Comparison of ENCODE assay signal across 15 mouse cellular contexts in the genomic region with DNA sequence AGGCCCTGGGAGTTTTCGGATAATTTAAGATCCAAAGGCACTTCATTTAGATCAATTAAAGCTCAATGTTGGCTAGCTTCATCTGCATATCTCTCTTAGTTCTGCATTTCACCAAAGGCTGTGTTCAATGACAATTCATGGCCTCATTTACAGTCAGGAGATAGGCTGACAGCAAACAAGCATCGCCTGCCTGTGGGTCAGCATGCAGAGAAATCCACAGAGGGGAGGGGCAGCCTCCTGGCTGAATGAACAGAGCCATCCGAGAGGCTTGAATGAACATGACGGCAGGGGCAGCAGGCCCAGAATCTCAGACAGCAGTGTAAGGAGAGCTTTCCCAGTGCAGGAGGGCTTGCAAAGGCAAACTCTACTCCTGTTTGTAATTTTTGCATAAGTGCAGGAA.
DNase-seq lines count a peak whose midpoint lies in the region; ATAC-seq and TF ChIP-seq lines count a peak whose summit lies in the region.
"Had no signal": no experiment of that assay in that cellular context is flagged by ENCODE, and none has a peak within 500 bp of the region (broad histone marks: within the 10 kb centered on the region; RNA-seq: fewer than 3 reads in every experiment).

No protein-coding gene starts in this region.

- peak; percentile 77 for DNase-seq in heart, adult 11 months
- DNase-seq in layer of hippocampus, postnatal 14 days (ENCODE audit: low spot score in 2 of 2) = peak; percentile 21 to 58
- no peak for DNase-seq in layer of hippocampus, adult 8-10 months (ENCODE audit: low spot score in 2 of 2)
- peak; percentile 88 for DNase-seq in brain, embryonic 14.5 days (ENCODE audit: low read depth)
- DNase-seq in adrenal gland, postnatal 36 days = no peak
- no peak for DNase-seq in spleen, adult 18-20 months
- DNase-seq: cerebellum, adult 2 months; heart, adult 2 months; heart, postnatal 14 days; kidney, postnatal 25 days had no signal

- no peaks in the 10 kb centered on the region for H3K27me3 ChIP-seq in heart, embryonic 11.5 days (ENCODE audit: control insufficient read depth, insufficient read depth, low read length)
- H3K27me3 ChIP-seq in forebrain, embryonic 16.5 days (replicated peaks; ENCODE audit: control insufficient read depth, insufficient read depth, low read length) = no peaks in the 10 kb centered on the region
- H3K27me3 ChIP-seq: limb, embryonic 15.5 days had no signal

- no peak for TF ChIP-seq POLR2A in brain, embryonic 14.5 days (IDR thresholded peaks at IDR 0.05; ENCODE audit: borderline replicate concordance, extremely low read depth, insufficient read depth, insufficient read length, poor library complexity, severe bottlenecking)

- H3K4me1 ChIP-seq in heart, embryonic 11.5 days (ENCODE audit: control insufficient read depth, insufficient read depth, low read length) = no peaks in the 10 kb centered on the region
- H3K4me1 ChIP-seq in forebrain, embryonic 16.5 days (replicated peaks; ENCODE audit: control insufficient read depth, insufficient read depth, low read length) = peaks cover 5% of the 10 kb centered on the region; the same call in 1 of the 2 replicates
- H3K4me1 ChIP-seq: limb, embryonic 15.5 days had no signal

- no peaks in the 10 kb centered on the region for H3K36me3 ChIP-seq in heart, embryonic 11.5 days (ENCODE audit: control insufficient read depth, insufficient read depth, low read length)
- H3K36me3 ChIP-seq in forebrain, embryonic 16.5 days (ENCODE audit: control insufficient read depth, insufficient read depth) = no peaks in the 10 kb centered on the region
- H3K36me3 ChIP-seq: limb, embryonic 15.5 days had no signal

- H3K9me3 ChIP-seq in heart, embryonic 11.5 days (replicated peaks; ENCODE audit: control insufficient read depth, low read length) = no peaks in the 10 kb centered on the region
- H3K9me3 ChIP-seq in forebrain, embryonic 16.5 days (ENCODE audit: control insufficient read depth, low read length) = no peaks in the 10 kb centered on the region
- H3K9me3 ChIP-seq: limb, embryonic 15.5 days had no signal

- H3K27ac ChIP-seq in heart, embryonic 11.5 days (ENCODE audit: low read depth, low read length) = no peak overlapping the region
- H3K27ac ChIP-seq in forebrain, embryonic 16.5 days (ENCODE audit: low read length) = no peak overlapping the region
- H3K27ac ChIP-seq: heart, adult 2 months; left cerebral cortex, adult 2 months; limb, embryonic 15.5 days had no signal

- TF ChIP-seq CTCF in brain, embryonic 14.5 days (IDR thresholded peaks at IDR 0.05; ENCODE audit: borderline replicate concordance, extremely low read depth, insufficient read depth, insufficient read length) = no peak

- no peak overlapping the region for H3K9ac ChIP-seq in heart, embryonic 11.5 days (ENCODE audit: low read depth, low read length)
- H3K9ac ChIP-seq in forebrain, embryonic 16.5 days (replicated peaks; ENCODE audit: low read depth, low read length) = no peak overlapping the region
- H3K9ac ChIP-seq: limb, embryonic 15.5 days had no signal

- no peak overlapping the region for H3K4me2 ChIP-seq in heart, embryonic 11.5 days
- no peak overlapping the region for H3K4me2 ChIP-seq in forebrain, embryonic 16.5 days (ENCODE audit: low read length)
- H3K4me2 ChIP-seq: limb, embryonic 15.5 days had no signal

- no peak overlapping the region for H3K4me3 ChIP-seq in heart, embryonic 11.5 days (ENCODE audit: low read depth, low read length)
- no peak overlapping the region for H3K4me3 ChIP-seq in forebrain, embryonic 16.5 days (replicated peaks; ENCODE audit: low read length)
- H3K4me3 ChIP-seq: heart, adult 2 months; left cerebral cortex, adult 2 months; limb, embryonic 15.5 days had no signal

- ATAC-seq in heart, embryonic 11.5 days (replicated peaks; ENCODE audit: insufficient number of reproducible peaks, low FRiP score, low TSS enrichment) = no peak
- peak; percentile 78 for ATAC-seq in forebrain, embryonic 16.5 days
- ATAC-seq: lung, postnatal 0 days had no signal

- 56% methylated on average over 4 of the region's 4 CpGs for WGBS in heart, embryonic 11.5 days (ENCODE audit: insufficient replicate concordance)
- WGBS in forebrain, embryonic 16.5 days = 4% methylated on average over 4 of the region's 4 CpGs

Comparison
In these comparisons a context has a peak if more than half of its experiments do, and no peak if none do; other contexts are left out.
1. DNase-seq: peak in heart, adult 11 months (single experiment), layer of hippocampus, postnatal 14 days (2 of 2) and brain, embryonic 14.5 days (single experiment); none in layer of hippocampus, adult 8-10 months (0 of 2), adrenal gland, postnatal 36 days (0 of 2) and spleen, adult 18-20 months (0 of 2).